Mouse (Mus musculus) limb, embryonic 14.5 days (tissue): ENCODE measurements around the gene Mycbpap. TPM values are rescaled to one million over a fixed set of nuclear protein-coding genes. Genes with fewer than 3 reads are reported as not detected.
A peak's percentile ranks its signal among the peaks of the same experiment; 100 is the strongest.

Source experiments
- ATAC-seq: fragments of 200-750 bp; cut with Nextera tagmentation; 2 replicates; pipeline ENCODE4 v1.8.0; 2017; ENCODE audit warnings: low read depth, moderate number of reproducible peaks, moderate TSS enrichment; ENCODE audit not compliant: low FRiP score
- DNase-seq: peaks from one replicate; pipeline ENCODE4 v3.0.0-alpha.2; 2015; ENCODE audit warnings: low spot score
- H3K27ac ChIP-seq: fragments of 300-500 bp; sonication (generic); replicated peaks from 2 replicates; pipeline ENCODE4 v1.5.1; 2014; ENCODE audit warnings: low read depth, mild to moderate bottlenecking, low read length, moderate library complexity, mixed read lengths
- H3K27me3 ChIP-seq: fragments of 300-500 bp; sonication (generic); 2 replicates; pipeline ENCODE4 v1.6.1; 2014; ENCODE audit warnings: low read length, mixed read lengths; ENCODE audit not compliant: control insufficient read depth, insufficient read depth
- H3K36me3 ChIP-seq: fragments of 300-500 bp; sonication (generic); 2 replicates; pipeline ENCODE4 v1.6.1; 2014; ENCODE audit warnings: mild to moderate bottlenecking, low read length, moderate library complexity, mixed read lengths; ENCODE audit not compliant: control insufficient read depth, insufficient read depth
- H3K4me1 ChIP-seq: fragments of 300-500 bp; sonication (generic); 2 replicates; pipeline ENCODE4 v1.6.1; 2014; ENCODE audit warnings: antibody characterized with exemption, low read length, mixed read lengths; ENCODE audit not compliant: control insufficient read depth, insufficient read depth
- H3K4me2 ChIP-seq: fragments of 300-500 bp; sonication (generic); replicated peaks from 2 replicates; pipeline ENCODE4 v1.6.1; 2014; ENCODE audit warnings: low read depth, mild to moderate bottlenecking, low read length, moderate library complexity; ENCODE audit not compliant: severe bottlenecking
- H3K4me3 ChIP-seq: fragments of 300-500 bp; sonication (generic); replicated peaks from 2 replicates; pipeline ENCODE4 v1.5.1; 2014; ENCODE audit warnings: low read length
- H3K9ac ChIP-seq: fragments of 300-500 bp; sonication (generic); 2 replicates; pipeline ENCODE4 v1.6.1; 2014; ENCODE audit warnings: mild to moderate bottlenecking, low read depth, low read length, moderate library complexity; ENCODE audit not compliant: severe bottlenecking
- H3K9me3 ChIP-seq: fragments of 300-500 bp; sonication (generic); 2 replicates; pipeline ENCODE4 v1.6.1; 2016; ENCODE audit warnings: low read length; ENCODE audit not compliant: control insufficient read depth
- POLR2A ChIP-seq: fragments of 200-500 bp; IDR thresholded peaks from 2 replicates; pipeline ENCODE4 v1.8.0; 2012; ENCODE audit warnings: inconsistent platforms, mild to moderate bottlenecking, moderate library complexity, borderline replicate concordance; ENCODE audit not compliant: insufficient read depth, insufficient read length; ENCODE audit errors: extremely low read depth
- WGBS: fragments of 180-500 bp; shearing (Covaris S2); extraction: QIAGEN DNeasy Blood & Tissue Kit; methylation state at CpG from one replicate; pipeline ENCODE4 v1.1.7; 2014; 5-methylcytosine and 5-hydroxymethylcytosine counted together
- polyA plus RNA-seq, 2 experiments: library from polyadenylated mRNA; depleted of rRNA in 1 of 2; stranded (reverse) in 1 of 2; unstranded in 1 of 2; fragments of >200 nt; fragmentation: Nextera tagmentation in 1 of 2; extraction: Ambion mirVana in 1 of 2; gene quantifications; 2 replicates each; pipeline versions ENCODE4 v1.2.1 to v1.2.3; 2012 to 2014

Gene Mycbpap
- polyA plus RNA-seq, 2 experiments, result 1.2 to 2.6 TPM

DNA sequence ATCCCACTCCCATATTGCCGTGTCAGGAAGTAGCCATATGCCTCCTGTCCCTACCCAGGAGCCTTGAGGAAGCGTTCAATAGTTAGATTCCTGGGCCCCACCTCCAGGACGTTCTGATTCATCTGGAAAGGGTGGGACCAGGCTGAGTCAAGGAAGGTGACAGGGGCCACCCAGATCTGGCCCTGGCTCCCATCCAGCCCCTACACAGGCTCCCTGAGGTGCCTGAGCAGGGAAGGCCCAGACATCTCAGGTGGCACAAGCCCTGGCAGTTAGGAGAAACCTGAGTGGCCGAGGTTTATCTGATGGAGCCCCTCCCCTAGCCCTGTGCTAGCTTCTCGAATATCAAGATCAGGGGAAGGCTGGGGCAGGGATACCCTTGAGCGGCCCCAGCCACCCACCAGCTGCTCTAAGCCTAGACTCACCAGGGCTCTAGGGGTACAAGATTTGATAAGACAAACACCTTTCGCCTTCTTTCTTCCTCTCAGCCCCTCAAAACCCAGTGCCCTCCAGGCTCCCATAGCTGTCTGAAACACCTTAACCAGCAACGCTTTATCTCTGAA is 17.3 kb upstream of the Mycbpap start:
- Histone ChIP-seq H3K27me3 (no peaks in the 10 kb centered on the region), H3K9ac (no peak overlapping the region), H3K4me1 (peaks cover 2% of the 10 kb centered on the region), H3K36me3 (peaks cover 14% of the 10 kb centered on the region; the same call in 1 of the 2 replicates), H3K4me3 (no peak overlapping the region), H3K27ac (no peak overlapping the region), H3K9me3 (no peaks in the 10 kb centered on the region), H3K4me2 (no peak overlapping the region)
- DNase-seq (no peak), ATAC-seq (no peak)
- 46% methylated on average over 8 of the region's 8 CpGs for WGBS
- no peak for TF ChIP-seq POLR2A

DNA sequence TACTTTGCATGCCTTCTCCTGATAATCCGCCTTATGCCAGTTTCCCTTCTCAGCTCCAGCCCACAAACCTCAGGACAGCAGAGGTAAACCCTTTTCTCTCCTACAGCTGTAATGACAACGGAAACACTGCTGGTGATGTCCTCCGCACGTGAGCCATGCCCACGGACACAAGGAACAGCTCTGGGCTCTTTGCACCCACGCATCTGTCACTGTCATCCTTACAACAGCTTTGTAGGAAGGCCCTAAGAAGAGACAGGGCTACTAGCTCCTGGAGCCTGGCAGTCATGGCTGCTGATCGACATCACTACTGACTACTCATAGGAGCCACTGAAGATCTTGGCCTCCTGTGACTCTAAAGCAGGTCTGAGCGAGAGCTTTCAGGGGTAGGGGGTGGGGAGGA is 11.6 kb upstream of the Mycbpap start:
- H3K4me1 ChIP-seq, result no peaks in the 10 kb centered on the region
- 80% methylated on average over 8 of the region's 8 CpGs for WGBS
- no peaks in the 10 kb centered on the region for H3K9me3 ChIP-seq
- no peak overlapping the region for H3K27ac ChIP-seq
- H3K9ac ChIP-seq, result no peak overlapping the region
- no peak overlapping the region for H3K4me3 ChIP-seq
- DNase-seq (no peak), ATAC-seq (no peak)
- TF ChIP-seq POLR2A, result no peak
- H3K36me3 ChIP-seq, result no peaks in the 10 kb centered on the region
- no peaks in the 10 kb centered on the region for H3K27me3 ChIP-seq
- no peak overlapping the region for H3K4me2 ChIP-seq

DNA sequence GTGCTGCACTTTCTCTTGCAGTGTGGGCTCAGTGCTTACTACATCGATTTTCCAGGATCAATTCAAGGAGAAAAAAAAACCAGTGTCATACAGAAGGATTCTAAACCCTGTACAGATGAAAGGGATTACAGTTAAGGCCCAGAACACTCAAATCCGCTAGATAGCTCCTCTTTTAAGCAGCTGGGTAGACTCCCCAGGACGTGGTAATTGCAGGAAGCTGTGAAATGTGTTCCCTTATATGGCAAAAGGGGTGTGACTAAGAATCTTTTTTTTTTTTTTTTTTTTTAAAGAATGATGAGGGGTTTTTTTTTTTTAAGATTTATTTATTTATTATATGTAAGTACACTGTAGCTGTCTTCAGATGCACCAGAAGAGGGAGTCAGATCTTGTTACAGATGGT is 7.3 kb upstream of the Mycbpap start:
- TF ChIP-seq POLR2A, result no peak
- 40% methylated on average over 3 of the region's 3 CpGs for WGBS
- ATAC-seq, result no peak

DNA sequence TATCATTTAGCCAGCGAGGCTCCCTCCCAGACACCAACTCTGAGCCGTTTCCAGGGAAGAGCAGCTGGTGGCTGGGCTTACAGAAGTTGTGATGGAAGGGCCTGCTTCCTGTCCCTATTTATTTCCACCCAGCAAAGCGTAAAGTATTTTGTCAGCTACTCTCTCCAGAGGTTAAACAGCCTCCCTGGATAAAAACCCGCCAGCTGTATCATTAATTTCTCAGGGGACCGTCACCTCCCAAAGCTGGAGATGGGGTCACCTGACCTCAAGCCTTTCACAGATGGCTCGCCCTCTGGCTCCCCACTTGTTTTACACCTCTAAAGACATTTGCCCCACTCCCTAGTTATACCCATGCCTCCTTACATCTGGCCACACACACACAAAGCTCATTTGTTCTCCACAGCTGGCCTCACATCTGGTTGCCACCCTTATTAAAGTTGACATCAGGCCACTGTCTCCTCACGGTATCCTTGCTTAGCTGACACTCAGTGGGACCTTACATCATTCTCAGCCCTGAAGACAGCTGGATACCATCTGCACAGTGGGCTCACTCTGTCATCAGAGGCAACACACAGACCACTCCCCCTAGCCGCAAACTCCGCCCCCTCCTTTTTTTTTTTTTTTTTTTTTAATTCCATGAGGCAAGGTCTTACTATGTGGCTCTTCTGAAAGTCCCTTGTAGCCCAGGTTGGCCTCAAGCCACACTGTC is 4.8 kb upstream of the Mycbpap start:
- no peaks in the 10 kb centered on the region for H3K9me3 ChIP-seq
- peak; percentile 53 for ATAC-seq
- TF ChIP-seq POLR2A, result no peak
- peaks cover 6% of the 10 kb centered on the region; the same call in 1 of the 2 replicates for H3K4me1 ChIP-seq
- H3K4me3 ChIP-seq, result no peak overlapping the region
- no peaks in the 10 kb centered on the region for H3K27me3 ChIP-seq
- no peak overlapping the region for H3K9ac ChIP-seq
- peak; percentile 46 for DNase-seq
- 0 out of 2 replicates have a peak overlapping the region, but pooled peaks have one; percentile 39 for H3K27ac ChIP-seq
- H3K4me2 ChIP-seq, result no peak overlapping the region
- 24% methylated on average over 9 of the region's 9 CpGs for WGBS
- H3K36me3 ChIP-seq, result no peaks in the 10 kb centered on the region

More for the DNA sequence above, 7.3 kb upstream of the Mycbpap start:
- Histone ChIP-seq H3K4me3 (no peak overlapping the region), H3K9ac (no peak overlapping the region), H3K27me3 (no peaks in the 10 kb centered on the region), H3K4me2 (no peak overlapping the region), H3K4me1 (peaks cover 6% of the 10 kb centered on the region; the same call in 1 of the 2 replicates), H3K27ac (no peak overlapping the region), H3K36me3 (no peaks in the 10 kb centered on the region), H3K9me3 (no peaks in the 10 kb centered on the region)
- no peak for DNase-seq

DNA sequence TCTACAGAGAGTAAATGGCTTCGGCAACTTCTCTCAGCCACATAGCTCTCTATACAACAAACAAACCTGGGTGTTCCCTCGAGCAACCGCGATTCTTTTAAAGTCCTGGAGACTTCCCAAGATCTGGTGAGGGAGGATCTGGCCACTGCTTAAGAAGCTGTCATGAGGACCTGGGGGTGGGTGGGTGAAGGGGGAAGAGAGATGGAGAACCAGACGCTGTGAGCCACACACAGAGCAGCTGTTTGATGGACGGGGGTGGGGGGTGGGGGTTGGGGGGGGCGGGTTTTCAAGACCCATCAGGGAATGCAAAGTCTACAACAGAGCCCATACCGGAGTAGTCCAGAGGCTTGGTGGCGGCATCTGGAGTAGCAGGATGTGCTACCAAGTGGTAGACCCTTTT is 8.1 kb downstream of the Mycbpap start:
- Histone ChIP-seq H3K27me3 (no peaks in the 10 kb centered on the region), H3K36me3 (no peaks in the 10 kb centered on the region), H3K4me1 (peaks cover 2% of the 10 kb centered on the region; the same call in 1 of the 2 replicates), H3K4me3 (no peak overlapping the region), H3K27ac (no peak overlapping the region), H3K4me2 (no peak overlapping the region), H3K9me3 (peaks cover 8% of the 10 kb centered on the region; the same call in 1 of the 2 replicates), H3K9ac (no peak overlapping the region)
- no peak for TF ChIP-seq POLR2A
- WGBS, result 33% methylated on average over 9 of the region's 9 CpGs
- no peak; the same call in 1 of the 2 replicates for ATAC-seq
- DNase-seq, result no peak
